Mouse (Mus musculus): ENCODE data around the gene Ttll6.
"Not testable (repeated sequence)": the region's sequence is repeated elsewhere in the genome, so short reads cannot be mapped to it uniquely, and the experiment has no call there.

Ttll6 gene

DNA sequence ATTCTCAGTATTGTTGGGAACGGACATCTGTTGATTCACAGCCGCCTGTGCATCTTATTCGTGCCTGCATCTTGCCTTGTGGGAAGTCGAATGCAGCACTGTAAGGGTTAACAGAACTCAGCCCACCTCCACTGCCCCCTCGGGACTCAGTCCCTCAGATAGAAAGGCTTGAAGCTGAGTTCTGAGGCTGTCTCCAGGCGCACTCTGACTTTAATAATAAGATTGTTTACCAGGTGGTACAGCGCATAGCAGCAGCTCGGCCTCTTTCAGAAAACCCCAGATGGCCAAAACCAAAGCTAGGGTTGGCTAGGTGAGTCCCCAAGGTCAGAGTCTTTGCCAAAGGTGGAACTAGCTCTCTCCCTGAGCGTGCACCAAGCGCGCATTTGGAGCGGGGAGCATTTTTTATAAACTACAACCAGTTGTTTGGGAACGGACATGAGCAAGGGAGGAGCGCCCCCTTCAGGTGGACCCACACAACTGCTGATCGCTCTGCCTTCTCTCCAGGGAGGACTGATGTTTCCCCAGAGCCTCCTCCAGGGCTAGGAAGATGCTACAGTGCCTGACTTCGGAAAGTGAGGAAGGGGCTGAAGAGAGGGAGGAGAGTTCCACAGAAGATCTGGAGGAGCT is at the start of gene Ttll6:
TSS of gene Ttll6 (plus strand) at position 548 of the 627 bp plus-strand sequence.
- in situ Hi-C loops (cut with MboI), result no loop called here

DNA sequence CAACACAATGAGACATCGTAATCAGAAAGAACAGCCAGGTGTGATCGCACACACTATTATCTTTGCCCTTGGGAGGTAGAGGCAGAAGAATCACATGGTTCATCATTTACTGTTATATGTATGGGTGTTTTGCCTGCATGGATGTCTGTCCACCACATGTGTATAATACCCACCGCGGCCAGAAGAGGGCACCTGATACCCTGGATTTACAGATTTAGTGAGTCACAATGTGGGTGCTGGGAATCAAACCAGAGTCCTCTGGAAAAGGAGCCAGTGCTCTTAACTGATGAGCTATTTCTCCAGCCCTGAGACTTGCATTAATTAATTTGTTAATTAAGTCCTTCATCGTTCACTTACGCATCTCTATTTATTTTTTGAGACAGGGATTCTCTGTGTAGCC is 45.6 kb upstream of the Ttll6 start:
- in situ Hi-C loops (cut with MboI), result no loop called here

DNA sequence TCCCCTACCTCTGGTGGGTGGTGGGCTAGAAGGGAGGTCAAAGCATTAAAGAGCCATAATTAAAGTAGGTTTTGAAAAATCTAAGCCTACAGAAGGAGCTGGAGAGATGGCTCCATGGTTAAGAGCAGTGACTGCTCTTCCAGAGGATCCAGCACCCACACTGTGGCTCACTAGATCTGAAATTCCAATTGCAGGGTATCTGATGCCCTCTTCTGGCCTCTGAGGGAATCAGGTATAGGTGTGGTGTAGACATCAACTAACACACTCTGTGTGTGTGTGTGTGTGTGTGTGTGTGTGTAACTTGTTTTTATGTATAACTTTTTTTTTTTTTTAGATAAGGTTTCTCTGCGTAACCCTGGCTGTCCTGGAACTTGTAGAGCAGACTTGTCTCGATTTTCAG is 42.5 kb upstream of the Ttll6 start:
- in situ Hi-C loops (cut with MboI), result no loop called here

DNA sequence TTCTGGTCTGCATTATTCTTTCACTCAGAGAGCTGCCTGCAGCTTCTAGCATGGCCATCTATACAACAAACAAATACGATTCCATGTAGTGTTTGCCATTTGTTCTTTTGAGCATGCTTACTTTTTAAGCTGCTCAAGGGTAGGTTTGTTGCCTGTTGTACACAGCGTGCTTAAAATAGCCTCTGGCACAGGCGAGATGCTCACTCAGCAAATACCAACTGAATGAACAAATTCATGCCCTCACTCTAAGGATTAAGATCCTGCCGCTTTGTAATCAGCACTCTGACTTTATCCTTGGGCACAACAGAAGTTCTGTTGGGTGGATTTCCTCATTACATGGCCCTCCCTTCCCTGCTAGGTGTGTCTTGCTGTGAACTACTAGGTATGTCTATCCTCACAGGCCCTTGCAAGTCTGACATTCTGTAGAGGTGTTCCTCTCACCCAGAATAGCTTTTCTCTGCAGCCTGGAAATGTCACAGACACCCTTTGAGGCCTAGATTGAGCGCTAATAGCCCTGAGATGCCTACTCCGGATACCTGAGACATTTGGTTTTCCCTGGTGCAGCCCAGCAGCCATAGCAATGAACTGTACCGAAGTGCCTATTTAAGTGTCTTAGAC is 40.8 kb upstream of the Ttll6 start:
- in situ Hi-C loops (cut with MboI), result no loop called here

DNA sequence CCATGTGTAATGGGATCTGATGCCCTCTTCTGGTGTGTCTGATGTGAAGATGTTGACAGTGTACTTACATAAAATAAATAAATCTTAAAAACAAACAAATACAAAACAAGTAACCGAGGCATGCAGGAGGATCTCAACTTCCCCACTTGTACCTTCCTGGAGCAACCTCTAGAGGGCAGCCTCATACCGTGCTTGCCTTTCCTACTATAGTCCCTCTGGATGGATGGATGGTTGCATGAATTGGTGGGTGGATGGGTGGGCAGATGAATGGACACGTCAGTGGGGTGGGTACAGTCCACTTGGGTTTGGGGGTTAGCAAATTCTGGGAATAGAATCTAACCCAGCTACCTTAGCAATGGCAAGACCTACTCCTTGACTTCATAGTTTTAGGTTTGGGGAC is 40.2 kb upstream of the Ttll6 start:
- in situ Hi-C loops (cut with MboI), result no loop called here

DNA sequence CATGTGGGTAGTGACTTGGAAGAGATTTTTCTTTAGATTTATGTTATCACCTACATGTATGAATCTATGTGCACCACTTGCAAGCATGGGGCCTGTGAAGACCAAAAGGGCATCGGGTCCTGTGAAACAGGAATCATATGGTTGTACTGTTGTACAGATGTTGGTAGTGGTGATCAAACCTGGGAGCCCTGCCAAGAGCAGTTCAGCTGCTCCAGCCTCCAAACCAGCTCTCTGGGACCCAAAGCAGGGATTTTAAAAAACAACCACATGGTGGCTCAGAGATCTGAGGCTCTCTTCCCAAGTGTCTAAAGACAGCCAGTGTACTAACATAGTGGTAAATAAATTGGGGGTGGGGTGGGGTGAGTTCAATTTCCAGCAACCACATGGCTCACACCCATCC is 25.2 kb upstream of the Ttll6 start:
- in situ Hi-C loops (cut with MboI), result no loop called here

DNA sequence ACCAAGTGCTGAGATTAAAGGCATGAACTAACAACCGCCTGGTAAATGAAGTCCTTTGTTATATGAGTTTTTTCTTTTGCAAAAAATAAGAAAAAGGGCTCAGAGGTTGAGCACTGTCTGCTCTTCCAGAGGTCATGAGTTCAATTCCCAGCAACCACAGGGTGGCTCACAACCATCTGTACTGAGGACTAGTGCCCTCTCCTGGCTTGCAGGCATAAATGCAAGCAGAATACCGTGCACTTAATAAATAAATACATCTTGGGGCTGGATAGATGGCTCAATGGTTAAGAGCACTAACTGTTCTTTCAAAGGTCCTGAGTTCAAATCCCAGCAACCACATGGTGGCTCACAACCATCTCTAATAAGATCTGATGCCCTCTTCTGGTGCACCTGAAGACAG is 22.6 kb upstream of the Ttll6 start:
- in situ Hi-C loops (cut with MboI), result not testable (repeated sequence)

DNA sequence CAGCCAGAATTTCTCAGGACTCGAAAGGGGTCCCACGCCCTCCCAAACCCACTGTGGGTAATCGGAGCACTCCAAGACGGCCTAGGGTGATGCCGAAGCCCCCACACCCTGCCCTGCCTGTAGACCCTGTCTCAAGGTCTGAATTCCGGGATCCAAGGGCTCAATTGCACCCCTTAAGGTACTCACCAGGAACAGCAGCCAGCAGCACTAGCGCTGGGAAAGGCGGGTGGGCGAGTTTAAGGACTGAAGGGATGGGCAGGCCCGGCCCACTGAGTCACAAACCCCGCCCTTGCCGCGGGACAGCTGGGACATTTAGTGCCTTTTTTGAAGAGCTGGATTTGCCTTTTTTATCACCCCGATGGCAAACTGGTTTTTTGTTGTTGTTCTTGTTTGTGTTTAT is 21.8 kb upstream of the Ttll6 start, which contains the start of gene Calcoco2:
TSS of gene Calcoco2 (minus strand) at position 214 of the 400 bp plus-strand sequence.
- in situ Hi-C loops (cut with MboI), result no loop called here

DNA sequence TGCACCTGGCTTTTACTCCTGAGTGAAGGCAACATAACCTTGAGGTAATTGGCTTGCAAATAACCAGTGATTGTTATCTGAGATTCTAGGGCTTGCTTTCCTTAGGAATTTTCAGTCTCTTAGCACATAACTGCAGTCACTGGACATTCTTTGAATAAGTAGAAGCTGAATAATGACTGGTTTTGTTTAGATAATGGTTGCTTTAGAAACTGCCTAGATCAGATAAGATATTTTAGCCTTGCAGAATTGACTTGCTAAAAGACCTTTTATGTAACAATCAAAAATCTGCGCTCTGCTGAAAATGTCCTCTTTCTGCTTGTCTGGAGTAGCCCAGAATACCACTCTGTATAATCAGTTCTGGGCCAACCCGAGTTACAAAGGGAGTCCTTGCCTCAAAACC is 19.5 kb upstream of the Ttll6 start:
- in situ Hi-C loops (cut with MboI), result no loop called here

DNA sequence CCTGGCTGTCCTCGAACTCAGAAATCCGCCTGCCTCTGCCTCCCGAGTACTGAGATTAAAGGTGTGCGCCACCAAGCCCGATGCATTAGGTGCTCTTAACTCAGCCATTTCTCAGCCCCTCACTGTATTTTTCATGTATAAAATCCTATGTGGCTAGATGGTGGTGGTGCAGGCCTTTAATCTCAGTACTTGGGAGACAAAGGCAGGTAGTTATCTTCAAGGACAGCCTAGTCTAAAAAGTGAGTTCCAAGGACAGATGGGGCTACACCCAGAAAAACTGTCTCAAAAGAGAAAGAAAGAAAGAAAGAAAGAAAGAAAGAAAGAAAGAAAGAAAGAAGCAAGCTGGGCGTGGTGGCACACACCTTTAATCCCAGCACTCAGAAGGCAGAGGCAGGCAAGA is 18.2 kb upstream of the Ttll6 start:
- in situ Hi-C loops (cut with MboI), result no loop called here

DNA sequence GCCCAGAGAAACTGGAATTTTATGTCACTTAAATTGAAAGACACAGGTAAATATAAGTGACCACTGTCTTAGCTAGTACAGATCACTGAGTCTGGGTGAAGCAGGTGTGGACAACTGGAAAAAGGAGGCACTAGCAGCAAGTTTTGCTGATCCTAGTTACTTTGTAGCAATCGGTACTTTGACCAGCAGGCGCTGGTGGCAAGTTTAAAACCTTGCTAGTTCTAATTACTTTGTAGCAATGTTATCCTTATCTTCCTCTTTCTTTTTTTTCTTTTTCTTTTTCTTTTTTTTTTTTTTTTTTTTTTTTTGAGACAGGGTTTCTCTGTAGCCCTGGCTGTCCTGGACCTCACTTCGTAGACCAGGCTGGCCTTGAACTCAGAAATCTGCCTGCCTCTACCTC is 17.5 kb upstream of the Ttll6 start:
- in situ Hi-C loops (cut with MboI), result no loop called here

DNA sequence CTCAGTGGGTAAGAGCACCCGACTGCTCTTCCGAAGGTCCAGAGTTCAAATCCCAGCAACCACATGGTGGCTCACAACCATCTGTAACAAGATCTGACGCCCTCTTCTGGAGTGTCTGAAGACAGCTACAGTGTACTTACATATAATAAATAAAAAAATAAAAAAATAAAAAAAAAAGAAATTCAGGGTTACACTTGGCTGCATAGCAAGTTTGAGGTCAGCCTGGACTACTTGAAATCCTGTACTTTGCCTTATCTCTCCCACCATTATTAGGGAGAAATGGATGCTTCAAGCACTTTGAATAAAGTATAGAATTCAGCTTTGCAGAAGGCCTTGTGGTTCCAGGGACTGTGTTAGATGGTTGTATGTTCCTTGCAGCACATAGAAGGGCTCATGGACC is 16.7 kb upstream of the Ttll6 start:
- in situ Hi-C loops (cut with MboI), result not testable (repeated sequence)

DNA sequence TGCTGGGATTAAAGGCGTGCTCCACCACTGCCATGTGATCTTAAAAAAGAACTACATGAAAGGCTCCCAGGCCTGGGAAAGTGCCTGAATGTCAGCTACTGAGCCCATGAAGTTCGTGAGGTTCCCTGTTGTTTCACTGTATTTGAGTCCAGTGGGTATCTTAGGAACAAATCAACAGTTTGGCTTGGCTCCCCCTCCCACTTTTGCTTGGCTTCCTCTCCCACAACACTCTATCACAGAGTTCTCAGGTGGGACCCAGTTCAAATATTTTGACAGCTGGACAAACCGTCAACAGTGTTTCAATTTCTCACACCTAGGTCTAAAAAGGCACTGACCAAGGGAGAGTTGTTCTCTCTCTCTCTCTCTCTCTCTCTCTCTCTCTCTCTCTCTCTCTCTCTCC is 14.2 kb upstream of the Ttll6 start:
- in situ Hi-C loops (cut with MboI), result no loop called here

DNA sequence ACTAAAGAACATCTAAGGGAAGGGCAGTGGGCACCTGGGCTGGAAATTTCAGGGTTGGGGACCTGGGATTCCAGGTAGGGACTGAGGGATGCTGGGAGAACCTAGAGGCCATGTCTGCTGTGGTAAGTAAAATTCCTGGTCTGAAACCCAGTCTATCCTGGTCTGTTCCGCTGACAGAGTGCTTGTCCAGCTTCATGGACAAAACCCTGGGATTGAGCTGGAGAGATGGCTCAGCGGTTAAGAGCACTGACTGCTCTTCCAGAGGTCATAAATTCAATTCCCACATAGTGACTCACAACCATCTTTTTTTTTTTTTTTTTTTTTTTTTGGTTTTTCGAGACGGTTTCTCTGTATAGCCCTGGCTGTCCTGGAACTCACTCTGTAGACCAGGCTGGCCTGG is 10.8 kb upstream of the Ttll6 start:
- in situ Hi-C loops (cut with MboI), result not testable (repeated sequence)

DNA sequence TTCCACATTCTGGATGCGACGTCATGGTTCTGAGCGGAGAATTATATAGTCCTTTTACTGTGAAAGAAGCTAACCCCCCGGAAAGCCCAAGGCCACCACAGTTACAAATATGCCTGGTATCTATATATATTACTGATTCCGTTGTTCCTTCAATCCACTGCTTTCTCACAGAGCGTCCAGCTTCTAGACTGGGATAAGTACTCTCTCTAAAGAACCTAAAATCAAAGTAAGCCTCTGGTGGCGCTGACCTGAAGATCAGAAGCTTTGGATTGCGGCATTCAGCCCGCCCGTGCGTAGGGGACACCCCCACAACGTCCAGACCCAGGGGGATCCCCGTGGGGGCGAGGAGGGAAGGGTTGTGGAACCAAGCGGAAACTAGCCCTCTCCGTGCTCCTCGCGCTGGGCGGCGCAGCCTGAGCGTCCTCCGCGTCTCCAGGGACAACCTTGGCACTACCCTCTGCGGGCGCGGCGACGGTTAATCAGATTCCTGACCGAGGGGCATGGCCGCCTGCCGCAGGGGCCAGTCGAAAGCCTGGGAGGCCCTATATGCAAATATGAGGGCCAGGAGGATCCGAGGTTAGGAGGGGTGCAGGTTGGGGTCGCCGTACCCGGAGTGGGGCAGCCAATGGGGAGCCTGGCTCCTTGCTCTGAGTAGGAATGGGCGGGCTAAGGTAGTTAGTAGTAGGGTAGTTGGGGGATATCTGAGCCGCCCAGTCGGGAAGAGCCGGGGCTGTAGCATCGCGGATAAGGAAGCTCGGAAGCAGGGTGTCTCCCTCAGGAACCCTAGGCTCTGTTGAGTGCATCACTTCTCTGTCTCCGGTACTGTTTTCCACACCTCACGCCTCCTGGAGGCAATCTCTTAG is 9.3 kb upstream of the Ttll6 start:
- in situ Hi-C loops (cut with MboI), result no loop called here

DNA sequence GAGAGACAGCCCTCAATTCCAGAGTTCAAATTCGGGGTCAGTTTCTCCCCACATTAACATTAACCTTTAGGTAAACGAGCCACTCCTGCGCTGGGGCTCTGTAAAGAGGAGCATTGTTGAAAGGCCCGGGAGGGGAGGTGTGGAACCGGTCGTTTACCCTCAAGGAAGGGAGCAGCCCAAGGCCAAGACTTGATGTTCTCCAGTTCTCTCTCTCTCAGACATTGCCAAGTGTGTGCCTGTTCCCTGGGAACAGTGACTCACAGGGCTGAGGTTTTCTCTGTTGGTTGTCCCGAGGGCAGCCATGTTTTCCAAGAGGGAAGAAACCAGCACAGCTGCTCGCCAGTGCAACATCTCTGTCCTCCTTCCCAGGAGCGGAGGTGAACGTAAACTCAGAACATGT is 3.0 kb upstream of the Ttll6 start:
- in situ Hi-C loops (cut with MboI), result no loop called here

DNA sequence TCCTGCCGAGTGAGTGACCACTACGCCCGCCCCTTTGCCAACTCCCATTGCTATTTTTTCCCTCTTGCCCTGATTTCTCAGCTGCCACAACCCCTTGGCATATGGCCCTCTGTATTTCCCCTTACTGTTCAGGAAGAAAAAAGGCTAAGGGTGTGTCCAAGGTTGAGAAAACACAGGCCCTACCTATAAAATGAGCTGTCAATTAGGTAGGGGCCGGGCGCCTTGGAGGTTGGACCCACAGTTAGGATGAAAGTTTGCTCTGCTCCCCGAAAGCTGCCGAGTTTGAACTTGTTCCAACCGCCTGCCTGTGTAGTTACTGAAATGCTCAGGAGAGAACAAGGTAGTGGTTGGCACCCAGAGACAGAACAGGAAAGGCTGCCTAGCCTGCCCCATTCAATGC is 2.3 kb downstream of the Ttll6 start:
- in situ Hi-C loops (cut with MboI), result no loop called here

DNA sequence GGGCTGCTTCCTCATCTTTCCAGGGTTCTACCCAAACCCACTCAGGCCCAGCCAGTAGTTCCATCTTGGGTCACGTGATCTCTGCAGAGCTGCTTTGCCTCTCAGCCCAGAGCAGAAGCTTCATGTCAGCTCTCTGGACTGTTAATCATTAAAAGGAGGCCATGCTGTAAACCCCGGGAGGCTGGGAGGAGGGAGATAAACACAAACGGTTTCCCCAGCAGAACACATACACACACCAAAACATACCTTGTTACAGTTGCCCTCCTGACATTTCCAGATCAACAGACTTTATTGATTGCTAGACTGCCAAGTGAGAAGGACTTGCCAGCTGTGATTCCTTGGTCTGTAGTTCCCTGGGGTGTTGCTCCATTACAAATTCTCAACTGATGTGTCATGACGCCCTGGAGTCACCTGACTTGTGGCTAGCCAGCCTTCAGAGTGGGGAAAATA is 7.2 kb downstream of the Ttll6 start:
- in situ Hi-C loops (cut with MboI), result no loop called here

DNA sequence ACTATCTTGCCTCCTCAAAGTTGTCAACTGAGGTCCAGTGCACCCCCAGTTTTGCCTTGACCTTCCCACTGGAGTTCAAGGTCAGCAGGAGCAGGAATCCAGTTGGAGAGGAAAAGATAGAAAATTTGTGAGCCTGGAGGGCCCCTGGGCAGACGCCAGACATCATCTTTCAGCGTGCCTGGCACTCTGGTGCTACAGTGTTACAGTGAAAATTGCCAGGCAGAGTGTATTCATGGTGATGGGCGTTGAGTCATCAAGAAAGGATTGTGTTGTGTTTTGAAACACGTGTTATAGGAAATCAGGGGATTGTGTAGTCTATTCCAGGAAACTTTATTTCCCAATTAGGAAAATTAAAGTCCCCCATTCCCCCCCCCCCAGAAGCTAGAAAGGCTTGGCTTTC is 10.2 kb downstream of the Ttll6 start:
- in situ Hi-C loops (cut with MboI), result no loop called here

DNA sequence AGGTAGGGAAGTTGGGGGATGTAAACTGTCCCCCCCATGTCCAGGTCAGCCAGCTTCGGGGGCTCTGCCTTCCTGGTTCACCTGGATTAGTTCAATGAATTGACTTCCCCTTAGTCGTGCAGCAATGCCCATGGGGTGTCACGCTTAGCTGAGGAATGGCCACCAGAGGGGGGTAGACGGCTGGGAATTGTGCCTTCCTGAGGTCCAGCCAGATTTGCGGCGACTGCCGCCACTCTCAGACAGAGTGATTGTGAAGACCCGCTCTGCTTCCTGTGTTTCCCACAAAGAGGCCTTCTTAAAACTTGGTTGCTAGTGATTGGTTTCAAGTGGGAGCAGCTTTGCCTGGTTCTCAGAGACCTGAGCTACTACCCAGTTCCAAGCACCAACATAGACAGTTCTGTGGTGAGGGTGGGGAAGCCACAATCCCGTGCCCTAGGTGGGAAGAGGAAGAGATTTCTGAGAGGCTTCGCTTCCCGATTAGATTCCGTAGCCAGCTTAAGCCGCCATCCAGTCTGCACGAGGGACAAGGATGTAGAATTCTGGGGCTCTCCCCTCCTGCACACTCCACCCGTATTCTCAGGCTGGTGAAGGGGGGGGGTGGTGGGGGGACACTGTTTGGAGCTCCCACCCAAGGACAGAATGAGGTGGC is 12.2 kb downstream of the Ttll6 start:
- in situ Hi-C loops (cut with MboI), result no loop called here

DNA sequence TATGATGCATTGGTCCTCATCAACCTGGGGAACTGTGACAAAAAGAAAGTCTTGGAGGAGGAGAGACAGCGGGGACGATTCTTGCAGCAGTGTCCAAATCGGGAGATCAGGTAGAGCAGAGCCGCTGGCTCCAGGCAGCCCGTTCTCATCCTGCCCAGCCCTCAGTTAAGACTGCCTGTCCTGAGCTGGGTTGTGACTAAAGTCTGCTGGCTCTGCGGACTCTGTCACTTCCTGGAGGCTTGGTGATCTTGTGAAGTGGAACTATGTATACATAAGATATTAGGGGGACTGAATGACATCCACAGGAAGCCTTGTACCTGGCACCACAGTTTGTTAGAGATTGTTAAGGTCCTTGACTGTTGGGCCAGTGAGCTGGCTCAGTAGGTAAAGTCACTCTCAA is 13.9 kb downstream of the Ttll6 start:
- in situ Hi-C loops (cut with MboI), result no loop called here

DNA sequence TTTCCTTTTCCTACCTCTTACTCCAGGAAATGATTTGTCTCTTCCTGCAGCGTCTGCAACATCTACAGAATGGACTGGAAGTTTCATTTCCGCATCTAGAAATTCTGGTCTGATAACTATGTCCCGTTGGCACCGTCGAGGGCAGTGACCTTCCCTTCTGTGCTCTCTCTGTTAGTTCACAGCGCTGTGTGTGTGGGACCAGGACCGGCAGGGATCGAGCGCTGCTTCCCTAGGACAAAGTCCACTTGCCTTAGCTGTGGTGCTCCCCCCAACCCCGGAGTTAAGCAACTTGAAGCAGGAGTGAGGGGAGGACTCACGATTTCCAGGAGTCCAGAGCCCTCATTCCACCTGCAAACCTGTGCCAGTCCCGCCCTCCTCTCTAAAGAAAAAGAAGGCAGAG is 31.2 kb downstream of the Ttll6 start:
- in situ Hi-C loops (cut with MboI), result no loop called here

DNA sequence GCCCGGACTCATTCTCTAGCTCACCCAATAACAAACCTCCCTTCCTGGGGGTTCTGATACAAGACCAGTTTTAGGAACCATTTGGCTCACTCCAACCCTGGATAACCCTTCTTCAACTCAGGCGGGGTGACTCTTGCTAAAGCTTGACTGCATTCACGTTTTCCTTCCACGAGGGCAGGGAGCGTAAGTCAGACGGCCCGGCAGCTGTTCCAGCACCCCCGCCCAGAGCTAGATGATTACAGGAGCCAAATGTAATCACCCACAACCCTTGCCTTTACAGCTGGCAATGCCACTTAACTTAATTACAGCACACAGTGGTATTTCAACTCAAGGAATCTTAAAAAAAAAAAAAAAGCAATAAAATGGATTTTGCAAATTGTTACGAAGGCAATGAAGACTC is 34.5 kb downstream of the Ttll6 start:
- in situ Hi-C loops (cut with MboI), result no loop called here
